In genomic region chr13:81385597-81386362, GRCm38 (mm10) we compare ENCODE assay signal across 8 mouse cellular contexts.
DNase-seq lines count a peak whose midpoint lies in the region; ATAC-seq and TF ChIP-seq lines count a peak whose summit lies in the region.

No protein-coding gene starts in this region.

- in situ Hi-C loops in CH12.LX (cut with MboI; ENCODE audit: low pct_ligation_motif_present, low pct_unique_long_range_greater_than_20kb, low sequenced_read_pairs) = no loop called here

- H3K9ac ChIP-seq in CH12.LX (ENCODE audit: insufficient read depth, low read depth) = no peak overlapping the region
- H3K9ac ChIP-seq in intestine, postnatal 0 days (ENCODE audit: low read depth, low read length) = no peak overlapping the region
- no peak overlapping the region for H3K9ac ChIP-seq in liver, embryonic 11.5 days (ENCODE audit: low read depth, low read length)
- no peak overlapping the region for H3K9ac ChIP-seq in midbrain, embryonic 11.5 days (ENCODE audit: low read length)

- H3K27me3 ChIP-seq in CH12.LX (replicated peaks) = no peaks in the 10 kb centered on the region
- no peaks in the 10 kb centered on the region for H3K27me3 ChIP-seq in intestine, postnatal 0 days (replicated peaks; ENCODE audit: control insufficient read depth, insufficient read depth, low read length)
- H3K27me3 ChIP-seq in liver, embryonic 11.5 days (replicated peaks; ENCODE audit: control insufficient read depth, insufficient read depth, low read length) = no peaks in the 10 kb centered on the region
- H3K27me3 ChIP-seq in midbrain, embryonic 11.5 days (ENCODE audit: control insufficient read depth, insufficient read depth, low read length) = no peaks in the 10 kb centered on the region

- H3K27ac ChIP-seq in CH12.LX (ENCODE audit: insufficient read depth, low read depth) = no peak overlapping the region
- peak overlapping the region; percentile 68 for H3K27ac ChIP-seq in intestine, postnatal 0 days (ENCODE audit: low read depth, low read length)
- H3K27ac ChIP-seq in liver, embryonic 11.5 days (ENCODE audit: low read depth, low read length) = no peak overlapping the region
- no peak overlapping the region for H3K27ac ChIP-seq in midbrain, embryonic 11.5 days (ENCODE audit: low read depth, low read length)

- TF ChIP-seq CTCF in CH12.LX (conservative IDR thresholded peaks at IDR 0.05 in 1 of 2, IDR thresholded peaks at IDR 0.05 in 1 of 2; ENCODE audit: low read depth in 2 of 2, low read length in 2 of 2) = no peak
- TF ChIP-seq CTCF in intestine, postnatal 0 days (IDR thresholded peaks at IDR 0.05; ENCODE audit: low read depth) = no peak

- no peaks in the 10 kb centered on the region for H3K9me3 ChIP-seq in CH12.LX (replicated peaks; ENCODE audit: low read length)
- H3K9me3 ChIP-seq in intestine, postnatal 0 days (ENCODE audit: control insufficient read depth) = no peaks in the 10 kb centered on the region
- no peaks in the 10 kb centered on the region for H3K9me3 ChIP-seq in liver, embryonic 11.5 days (ENCODE audit: control insufficient read depth, low read length)
- H3K9me3 ChIP-seq in midbrain, embryonic 11.5 days (ENCODE audit: control insufficient read depth, low read length) = no peaks in the 10 kb centered on the region

- no peak for TF ChIP-seq EP300 in CH12.LX (IDR thresholded peaks at IDR 0.05; ENCODE audit: low read length)

- no peaks in the 10 kb centered on the region for H3K79me2 ChIP-seq in CH12.LX (replicated peaks; ENCODE audit: control insufficient read depth, extremely low read depth, insufficient read depth, poor library complexity, severe bottlenecking)

- TF ChIP-seq RAD21 in CH12.LX (IDR thresholded peaks at IDR 0.05; ENCODE audit: low read depth, low read length) = no peak

- peak; percentile 97 for ATAC-seq in intestine, postnatal 0 days
- ATAC-seq in megakaryocyte progenitor cell, adult 5-6 weeks (replicated peaks; ENCODE audit: poor library complexity) = no peak
- ATAC-seq in liver, embryonic 11.5 days (replicated peaks; ENCODE audit: low FRiP score) = no peak
- ATAC-seq in midbrain, embryonic 11.5 days (ENCODE audit: low FRiP score) = no peak

- peak; percentile 55 to 56 for DNase-seq in cerebellum, postnatal 14 days
- no peak for DNase-seq in cerebellum, adult 11-12 months
- no peak for DNase-seq in CH12.LX (ENCODE audit: extremely low read depth)
- DNase-seq in left cerebral cortex, postnatal 4 days = peak; percentile 18
- DNase-seq in liver, embryonic 11.5 days (ENCODE audit: low spot score) = no peak
- no peak for DNase-seq in midbrain, embryonic 11.5 days (ENCODE audit: low spot score, missing footprints)

- peak overlapping the region; percentile 21; the same call in 1 of the 2 replicates for H3K4me2 ChIP-seq in CH12.LX (ENCODE audit: insufficient read depth, low read depth, poor library complexity, severe bottlenecking)
- H3K4me2 ChIP-seq in intestine, postnatal 0 days (replicated peaks; ENCODE audit: low read depth) = peak overlapping the region; percentile 32
- no peak overlapping the region for H3K4me2 ChIP-seq in liver, embryonic 11.5 days
- H3K4me2 ChIP-seq in midbrain, embryonic 11.5 days = no peak overlapping the region

- 32% methylated on average over 4 of the region's 4 CpGs for WGBS in intestine, postnatal 0 days
- 73% methylated on average over 4 of the region's 4 CpGs for WGBS in liver, embryonic 11.5 days
- WGBS in midbrain, embryonic 11.5 days = 92% methylated on average over 4 of the region's 4 CpGs

- no peak for TF ChIP-seq POLR2A in CH12.LX (IDR thresholded peaks at IDR 0.05; ENCODE audit: low read depth, low read length)

- dilution Hi-C loops in CH12.LX (cut with MboI; ENCODE audit: extremely low pct_ligation_motif_present, extremely low pct_unique_long_range_greater_than_20kb, low sequenced_read_pairs) = no loop called here

- H3K36me3 ChIP-seq in CH12.LX (replicated peaks in 1 of 2; ENCODE audit: control insufficient read depth in 1 of 2, insufficient read depth in 1 of 2, low read length in 1 of 2) = no peaks in the 10 kb centered on the region
- H3K36me3 ChIP-seq in intestine, postnatal 0 days (ENCODE audit: control insufficient read depth, insufficient read depth) = no peaks in the 10 kb centered on the region
- H3K36me3 ChIP-seq in liver, embryonic 11.5 days (ENCODE audit: control insufficient read depth, insufficient read depth, low read length) = no peaks in the 10 kb centered on the region
- H3K36me3 ChIP-seq in midbrain, embryonic 11.5 days (ENCODE audit: control insufficient read depth, insufficient read depth, low read length) = peaks cover 3% of the 10 kb centered on the region; the same call in 1 of the 2 replicates

- intact Hi-C loops in left cerebral cortex, postnatal 4 days (cut with DNase I) = no loop called here

- H3K4me1 ChIP-seq in CH12.LX (ENCODE audit: control insufficient read depth in 1 of 2, insufficient read depth in 2 of 2) = no peaks in the 10 kb centered on the region
- H3K4me1 ChIP-seq in intestine, postnatal 0 days (replicated peaks; ENCODE audit: control insufficient read depth, insufficient read depth, low read length) = no peaks in the 10 kb centered on the region; the same call in 1 of the 2 replicates
- no peaks in the 10 kb centered on the region for H3K4me1 ChIP-seq in liver, embryonic 11.5 days (replicated peaks; ENCODE audit: control insufficient read depth, insufficient read depth, low read length)
- H3K4me1 ChIP-seq in midbrain, embryonic 11.5 days (ENCODE audit: control insufficient read depth, insufficient read depth, low read length) = no peaks in the 10 kb centered on the region

- no peak overlapping the region for H3K4me3 ChIP-seq in CH12.LX (replicated peaks in 1 of 3; ENCODE audit: low read depth in 2 of 3, low read length in 2 of 3, poor library complexity in 1 of 3)
- H3K4me3 ChIP-seq in intestine, postnatal 0 days (ENCODE audit: low read depth, low read length) = no peak overlapping the region
- no peak overlapping the region for H3K4me3 ChIP-seq in liver, embryonic 11.5 days (ENCODE audit: low read depth, low read length)
- no peak overlapping the region for H3K4me3 ChIP-seq in midbrain, embryonic 11.5 days (ENCODE audit: low read depth, low read length)

TF ChIP-seq in CH12.LX, 34 proteins besides CTCF, POLR2A, EP300 and RAD21:
- TF ChIP-seq MAFK (IDR thresholded peaks at IDR 0.05; ENCODE audit: insufficient replicate concordance, low read length) = no peak
- TF ChIP-seq USF2 (conservative IDR thresholded peaks at IDR 0.05; ENCODE audit: low read depth, low read length) = no peak
- TF ChIP-seq MEF2A (IDR thresholded peaks at IDR 0.05; ENCODE audit: borderline replicate concordance, low read depth, low read length) = no peak
- no peak for TF ChIP-seq JUND (conservative IDR thresholded peaks at IDR 0.05; ENCODE audit: low read depth, low read length)
- TF ChIP-seq ETS1 (conservative IDR thresholded peaks at IDR 0.05; ENCODE audit: low read depth, low read length) = no peak
- TF ChIP-seq USF1 (IDR thresholded peaks at IDR 0.05; ENCODE audit: low read depth, low read length) = no peak
- TF ChIP-seq CHD1 (IDR thresholded peaks at IDR 0.05; ENCODE audit: low read depth, low read length) = no peak
- TF ChIP-seq IRF4 (IDR thresholded peaks at IDR 0.05; ENCODE audit: low read depth, low read length) = no peak
- no peak for TF ChIP-seq BHLHE40 (IDR thresholded peaks at IDR 0.05; ENCODE audit: low read depth, low read length)
- TF ChIP-seq NELFE (IDR thresholded peaks at IDR 0.05; ENCODE audit: low read depth, low read length) = no peak
- no peak for TF ChIP-seq SIN3A (IDR thresholded peaks at IDR 0.05; ENCODE audit: low read length)
- no peak for TF ChIP-seq POLR2AphosphoS2 (IDR thresholded peaks at IDR 0.05; ENCODE audit: low read depth, low read length)
- TF ChIP-seq CHD2 (IDR thresholded peaks at IDR 0.05; ENCODE audit: low read length) = no peak
- no peak for TF ChIP-seq SMC3 (IDR thresholded peaks at IDR 0.05; ENCODE audit: low read depth, low read length)
- TF ChIP-seq RCOR1 (conservative IDR thresholded peaks at IDR 0.05; ENCODE audit: low read depth, low read length) = no peak
- TF ChIP-seq TCF12 (IDR thresholded peaks at IDR 0.05; ENCODE audit: low read depth, low read length) = no peak
- TF ChIP-seq PAX5 (IDR thresholded peaks at IDR 0.05; ENCODE audit: low read length) = no peak
- TF ChIP-seq MAZ (IDR thresholded peaks at IDR 0.05; ENCODE audit: low read depth, low read length) = no peak

Comparison
In these comparisons a context has a peak if more than half of its experiments do, and no peak if none do; other contexts are left out.
1. DNase-seq: peak in cerebellum, postnatal 14 days (2 of 2) and left cerebral cortex, postnatal 4 days (single experiment); none in cerebellum, adult 11-12 months (single experiment), CH12.LX (single experiment), liver, embryonic 11.5 days (single experiment) and midbrain, embryonic 11.5 days (single experiment).
2. H3K4me2 ChIP-seq: peak in CH12.LX (single experiment) and intestine, postnatal 0 days (single experiment); none in liver, embryonic 11.5 days (single experiment) and midbrain, embryonic 11.5 days (single experiment).